Mouse (Mus musculus) v-Abl transformed pro-B cells (cell line): ENCODE data around the gene Tmem159.

Experiments used
- in situ Hi-C, 2 experiments: fragments of 400-800 bp; cut with MboI; formaldehyde crosslinking; loops; one replicate each; pipeline ENCODE4 v1.15.1; 2025; ENCODE audit not compliant: unreplicated experiment in 2 of 2

Gene Tmem159

DNA sequence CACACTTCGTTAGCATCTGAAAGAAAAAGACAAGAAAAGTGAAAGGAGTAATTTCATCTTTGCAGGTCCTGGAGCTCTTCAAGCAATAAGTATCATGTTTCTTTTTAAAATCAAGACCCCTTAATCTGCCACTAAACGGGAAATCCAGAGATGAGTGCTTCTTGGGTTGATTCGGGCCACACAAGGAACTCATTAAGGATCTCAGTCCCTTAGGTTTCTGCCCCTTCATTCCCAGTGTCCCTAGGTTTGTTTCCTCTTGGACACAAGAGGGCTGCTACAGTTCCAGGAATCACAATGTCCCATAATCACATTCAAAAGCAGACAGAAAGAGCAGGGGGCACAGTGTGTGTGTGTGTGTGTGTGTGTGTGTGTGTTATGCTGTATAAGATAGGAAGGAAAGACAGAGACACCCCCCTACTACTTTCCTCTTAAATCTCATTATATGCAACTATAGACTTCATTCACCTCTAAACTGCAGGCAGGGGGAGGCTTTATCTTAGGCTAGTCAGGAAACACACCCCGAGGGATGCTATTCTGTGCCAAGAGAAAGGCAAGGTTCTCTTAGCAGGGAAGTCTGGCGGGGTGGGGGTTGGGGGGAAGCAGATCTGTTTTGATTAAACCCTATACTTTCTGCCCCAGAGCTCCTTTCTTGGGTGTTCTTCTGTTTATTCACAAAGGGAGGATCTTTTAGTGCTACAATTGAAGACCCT is 25.0 kb downstream of the Tmem159 start:
- in situ Hi-C loops: loop anchor here in 1 of 2 experiments (25.0 kb wide), 1 partner anchor 685 kb away; the partner anchor contains the start of gene Gm5737

GRCm38 (mm10) chr7:120127686-120128059 is 25.5 kb downstream of the Tmem159 start:
- in situ Hi-C loops: loop anchor here in 1 of 2 experiments (25.0 kb wide), 1 partner anchor 685 kb away; the partner anchor contains the start of gene Gm5737

DNA sequence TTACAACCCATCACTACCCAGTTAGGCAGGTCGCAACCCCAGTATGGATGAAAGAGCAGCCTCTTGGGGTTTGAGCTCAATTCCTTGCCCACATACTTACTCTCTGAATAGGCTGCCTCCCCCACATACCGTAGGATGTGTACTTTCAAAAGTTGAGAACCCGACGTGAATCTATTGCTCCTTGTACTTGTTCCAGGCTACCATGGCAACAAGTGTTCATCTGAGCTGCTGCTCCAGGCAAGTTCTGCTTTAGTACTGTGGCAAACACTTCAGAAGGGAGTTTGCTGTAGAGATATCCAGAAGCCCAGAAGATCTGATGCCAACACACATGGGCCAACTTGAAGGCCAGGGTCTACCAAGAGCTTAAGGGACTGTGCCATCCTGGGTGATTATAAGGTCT is 26.8 kb downstream of the Tmem159 start:
- in situ Hi-C loops: loop anchor here in 1 of 2 experiments (25.0 kb wide), 1 partner anchor 683 kb away; the partner anchor contains the start of gene Gm5737

GRCm38 (mm10) chr7:120142743-120143142 is 40.6 kb downstream of the Tmem159 start:
- in situ Hi-C loops: loop anchor here in 1 of 2 experiments (25.0 kb wide), 1 partner anchor 670 kb away; the partner anchor contains the start of gene Gm5737

- in situ Hi-C loops: loop anchor here in 1 of 2 experiments (25.0 kb wide), 1 partner anchor 667 kb away; the partner anchor contains the start of gene Gm5737
Measured at GRCm38 (mm10) chr7:120145191-120145590, 43.0 kb downstream of the Tmem159 start, which contains the start of gene Zp2. Zp2 (minus strand) TSS chr7:120145291.

DNA sequence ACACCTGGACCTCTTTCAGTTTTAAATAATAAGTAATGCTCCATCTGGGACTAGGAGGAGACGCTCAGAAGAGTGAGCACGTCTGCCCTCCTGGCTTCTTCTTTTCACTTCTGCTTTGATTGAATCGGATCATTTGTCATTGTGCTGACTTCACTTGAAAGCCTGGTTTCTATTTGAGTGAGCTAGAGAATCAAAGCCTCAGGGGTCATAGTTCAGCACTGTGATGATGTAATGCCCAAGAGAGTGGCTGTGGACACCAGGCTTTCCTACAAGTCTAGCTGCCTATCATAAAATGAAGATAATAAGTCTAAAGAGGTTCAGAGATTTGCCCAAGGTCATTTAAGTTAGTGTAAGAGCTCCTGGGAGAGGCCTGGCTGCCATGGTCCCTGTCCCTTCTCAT is 48.1 kb downstream of the Tmem159 start:
- in situ Hi-C loops: no loop called here

GRCm38 (mm10) chr7:120150898-120151297 is 48.7 kb downstream of the Tmem159 start:
- in situ Hi-C loops: no loop called here

- in situ Hi-C loops: no loop called here
Measured at GRCm38 (mm10) chr7:120156841-120157409, 54.8 kb downstream of the Tmem159 start.

DNA sequence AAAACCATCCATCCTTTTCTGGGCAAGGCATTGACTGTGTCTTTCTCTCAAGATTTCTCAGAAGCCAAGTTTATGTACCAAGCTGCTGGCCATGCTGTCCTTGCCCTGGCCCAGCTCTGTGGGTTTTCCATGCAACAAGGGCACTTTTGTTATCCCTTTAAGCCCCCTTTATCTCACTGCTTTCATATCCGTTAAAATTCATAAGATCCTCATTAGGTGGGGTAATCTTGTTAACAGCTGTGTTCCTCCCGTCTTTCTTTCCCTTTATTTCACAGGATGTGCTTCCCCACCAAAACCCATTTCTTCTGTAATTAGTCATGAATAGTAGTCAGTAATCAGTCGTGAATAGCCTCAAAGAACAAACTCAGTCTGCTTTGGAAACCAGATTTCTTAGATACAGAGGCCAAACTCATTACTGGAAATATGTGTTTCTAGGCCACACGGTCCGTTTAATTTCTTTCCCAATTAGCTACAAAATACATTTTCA is 55.5 kb downstream of the Tmem159 start:
- in situ Hi-C loops: no loop called here

DNA sequence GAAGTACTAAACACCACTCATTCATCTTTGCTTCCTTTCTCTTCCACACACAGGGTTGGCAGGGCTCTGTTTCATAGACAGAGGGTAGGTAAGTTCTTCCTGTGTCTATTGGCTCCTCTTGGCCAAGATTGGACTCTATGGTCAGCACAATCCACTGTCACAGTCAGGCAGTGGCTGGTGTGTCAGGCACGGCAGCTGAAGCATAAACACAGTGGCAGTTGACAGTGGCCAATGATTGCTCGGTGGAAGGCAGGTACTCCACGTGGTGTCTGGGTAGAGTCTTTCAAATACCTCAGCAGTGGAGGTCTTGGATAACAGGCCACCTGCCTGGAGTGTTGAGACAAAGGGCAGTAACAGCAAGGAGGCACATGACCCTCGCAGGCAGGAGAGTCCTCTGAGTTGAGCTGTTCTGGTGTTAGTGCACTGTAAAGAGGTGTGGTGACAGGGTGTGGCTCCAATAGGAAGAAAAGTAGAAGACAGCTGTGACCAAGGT is 56.0 kb downstream of the Tmem159 start:
- in situ Hi-C loops: no loop called here

DNA sequence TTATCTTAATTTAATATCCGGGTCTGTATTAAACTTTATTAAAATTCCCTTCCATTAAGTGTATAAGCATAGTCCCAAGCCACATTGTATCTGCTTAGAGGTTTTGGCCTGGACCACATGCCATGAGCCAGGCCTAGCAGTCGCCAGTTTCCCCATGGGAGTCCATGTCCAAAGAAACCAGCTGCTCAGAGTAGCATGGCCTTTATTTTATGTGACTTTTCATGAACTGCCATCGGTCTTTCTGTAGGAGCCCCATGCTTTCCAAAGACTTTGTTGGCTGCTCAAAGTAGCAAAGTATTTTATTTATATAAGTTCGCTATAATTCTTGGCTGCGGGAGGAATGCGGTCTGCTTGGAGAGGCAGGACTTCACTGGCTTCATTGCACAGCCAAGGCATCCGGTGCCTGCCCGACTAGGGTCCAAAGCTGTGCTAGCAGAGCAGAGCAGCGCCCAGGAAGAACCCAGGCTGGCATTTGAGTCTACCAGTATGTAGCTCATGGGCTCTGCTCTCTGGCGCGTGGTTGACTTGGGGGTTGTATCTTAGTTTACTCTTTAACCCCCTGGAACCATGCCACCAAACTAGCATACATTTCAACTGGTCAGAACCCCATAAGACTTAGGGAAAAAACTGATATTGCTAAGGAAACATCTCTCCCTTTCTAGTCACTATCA is 61.6 kb downstream of the Tmem159 start:
- in situ Hi-C loops: no loop called here
